In the genomic region with DNA sequence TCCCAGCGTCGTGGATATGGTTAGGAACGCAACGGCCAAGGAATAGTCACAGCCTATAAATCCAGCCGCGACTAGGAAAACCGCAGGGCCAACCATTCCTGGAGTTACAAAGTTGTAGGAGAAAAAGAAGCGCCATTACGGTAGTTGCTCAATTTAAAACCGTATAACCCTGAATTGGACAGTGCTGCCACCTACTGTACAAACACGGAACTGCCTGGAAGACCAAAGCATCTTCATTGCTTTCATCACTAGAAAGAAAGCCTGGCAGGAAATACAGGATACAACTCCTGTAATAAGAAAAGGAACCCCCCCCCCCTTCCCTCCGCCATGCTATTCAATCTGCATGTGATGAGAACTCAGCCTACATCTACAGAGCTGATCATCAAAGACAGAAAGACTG, we compare ENCODE assay signal across 9 mouse cellular contexts. TPM values are rescaled to one million over a fixed set of nuclear protein-coding genes. Genes with fewer than 3 reads are reported as not detected.
DNase-seq lines count a peak whose midpoint lies in the region; ATAC-seq and TF ChIP-seq lines count a peak whose summit lies in the region.
"Had no signal": no experiment of that assay in that cellular context is flagged by ENCODE, and none has a peak within 500 bp of the region (broad histone marks: within the 10 kb centered on the region; RNA-seq: fewer than 3 reads in every experiment).

No protein-coding gene starts in this region.

- no peaks in the 10 kb centered on the region for H3K27me3 ChIP-seq in heart, embryonic 15.5 days
- H3K27me3 ChIP-seq: limb, embryonic 12.5 days had no signal

- no peak for ATAC-seq in heart, embryonic 15.5 days (replicated peaks; ENCODE audit: insufficient number of reproducible peaks, insufficient read depth, low FRiP score, low read depth)

- peak; percentile 94 for TF ChIP-seq CTCF in layer of hippocampus, adult 2 months (conservative IDR thresholded peaks at IDR 0.05)

- H3K36me3 ChIP-seq in heart, embryonic 15.5 days: no peaks in the 10 kb centered on the region

- H3K27ac ChIP-seq in heart, embryonic 15.5 days: no peak overlapping the region
- no peak overlapping the region for H3K27ac ChIP-seq in layer of hippocampus, adult 2 months
- H3K27ac ChIP-seq: limb, embryonic 12.5 days had no signal

- H3K4me3 ChIP-seq in heart, embryonic 15.5 days: no peak overlapping the region
- no peak overlapping the region for H3K4me3 ChIP-seq in layer of hippocampus, adult 2 months
- H3K4me3 ChIP-seq: limb, embryonic 12.5 days had no signal

- H3K9me3 ChIP-seq in heart, embryonic 15.5 days (replicated peaks): no peaks in the 10 kb centered on the region
- H3K9me3 ChIP-seq: limb, embryonic 12.5 days had no signal

- 0 out of 2 replicates have a peak, but pooled peaks cover 2% of the 10 kb centered on the region for H3K4me1 ChIP-seq in heart, embryonic 15.5 days (replicated peaks)
- H3K4me1 ChIP-seq: limb, embryonic 12.5 days had no signal

- no peak overlapping the region for H3K9ac ChIP-seq in heart, embryonic 15.5 days
- H3K9ac ChIP-seq: limb, embryonic 12.5 days had no signal

- H3K4me2 ChIP-seq in heart, embryonic 15.5 days: 0 out of 2 replicates have a peak overlapping the region, but pooled peaks have one; percentile 22
- H3K4me2 ChIP-seq: limb, embryonic 12.5 days had no signal

- peak; percentile 83 for DNase-seq in CD4-positive, CD25-positive, alpha-beta regulatory T cell, adult 2 months (ENCODE audit: low read depth, low spot score)
- peak; percentile 73 to 94 for DNase-seq in adrenal gland, adult (ENCODE audit: inconsistent age in 2 of 2, low spot score in 1 of 2)
- DNase-seq in embryo, embryonic 11 days: peak; percentile 73
- DNase-seq in layer of hippocampus, adult 2 months (ENCODE audit: low spot score in 2 of 2): peak; percentile 72 to 87
- DNase-seq in lung, postnatal 14 days: peak; percentile 89
- DNase-seq in retina, postnatal 7 days (ENCODE audit: low read depth, low spot score): peak; percentile 39
- peak; percentile 61 for DNase-seq in urinary bladder, adult 2 months (ENCODE audit: low spot score)

- 25% methylated on average over 12 of the region's 12 CpGs for WGBS in heart, embryonic 15.5 days

RNA-seq across cellular contexts. Expression of a gene that starts 34.9 kb away (rescaled TPM):
- 8.5 and 9.8 TPM in 2 replicates for polyA plus RNA-seq in heart, embryonic 15.5 days (2015; fragmentation: Nextera tagmentation; extraction: Ambion mirVana)
- 10 to 100 TPM; 23.0 to 24.5 TPM for total RNA-seq in layer of hippocampus, adult 2 months (2021)
- polyA plus RNA-seq in urinary bladder, adult 2 months (2012; rRNA removed): 11.7 and 12.7 TPM in 2 replicates

Comparison
In these comparisons a context has a peak if more than half of its experiments do, and no peak if none do; other contexts are left out.
1. DNase-seq: peak in every context shown above with its lines; median percentile 89 in lung, postnatal 14 days; 84 in adrenal gland, adult; 83 in CD4-positive, CD25-positive, alpha-beta regulatory T cell, adult 2 months; 80 in layer of hippocampus, adult 2 months; 73 in embryo, embryonic 11 days; 61 in urinary bladder, adult 2 months; 39 in retina, postnatal 7 days.